Mouse (Mus musculus): Measurements from ENCODE around the gene Treh.

- TF ChIP-seq CTCF (IDR thresholded peaks at IDR 0.05; ENCODE audit: extremely low read depth, insufficient read depth, low read length) (no peak), POLR2A (IDR thresholded peaks at IDR 0.05; ENCODE audit: extremely low read depth, insufficient read depth, low read length) (no peak)
Observed at GRCm38 (mm10) chr9:44663706-44664105, 9.3 kb upstream of the Treh start.

All from cortical plate, adult 2 months (tissue).